Mouse (Mus musculus) ES-CJ7 (cell line): ENCODE results near the gene Dcaf17.

Experiments used
- DNase-seq: peaks from one replicate; pipeline ENCODE4 v3.0.0; 2011; ENCODE audit warnings: low read depth, low spot score

Dcaf17 gene

DNA sequence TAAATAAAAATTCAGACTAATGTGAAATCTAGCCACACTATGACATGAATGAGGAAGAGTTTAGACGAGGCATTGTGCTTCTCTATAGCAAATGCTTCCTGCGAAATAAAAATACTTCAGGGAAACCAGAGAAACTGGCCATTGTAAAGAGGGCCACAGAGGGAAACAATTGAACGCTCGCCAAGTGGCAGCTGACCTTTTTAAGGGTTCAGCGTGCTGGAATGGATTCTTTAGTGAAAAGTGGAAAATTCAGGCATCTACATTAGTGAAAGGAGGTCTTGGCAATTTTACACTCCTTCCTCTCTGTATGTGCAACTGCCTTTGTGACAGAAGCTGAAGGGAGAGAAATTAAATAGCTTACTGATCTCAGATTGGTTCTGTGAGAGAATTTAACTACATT is 66.3 kb downstream of the Dcaf17 start:
- DNase-seq = no peak

DNA sequence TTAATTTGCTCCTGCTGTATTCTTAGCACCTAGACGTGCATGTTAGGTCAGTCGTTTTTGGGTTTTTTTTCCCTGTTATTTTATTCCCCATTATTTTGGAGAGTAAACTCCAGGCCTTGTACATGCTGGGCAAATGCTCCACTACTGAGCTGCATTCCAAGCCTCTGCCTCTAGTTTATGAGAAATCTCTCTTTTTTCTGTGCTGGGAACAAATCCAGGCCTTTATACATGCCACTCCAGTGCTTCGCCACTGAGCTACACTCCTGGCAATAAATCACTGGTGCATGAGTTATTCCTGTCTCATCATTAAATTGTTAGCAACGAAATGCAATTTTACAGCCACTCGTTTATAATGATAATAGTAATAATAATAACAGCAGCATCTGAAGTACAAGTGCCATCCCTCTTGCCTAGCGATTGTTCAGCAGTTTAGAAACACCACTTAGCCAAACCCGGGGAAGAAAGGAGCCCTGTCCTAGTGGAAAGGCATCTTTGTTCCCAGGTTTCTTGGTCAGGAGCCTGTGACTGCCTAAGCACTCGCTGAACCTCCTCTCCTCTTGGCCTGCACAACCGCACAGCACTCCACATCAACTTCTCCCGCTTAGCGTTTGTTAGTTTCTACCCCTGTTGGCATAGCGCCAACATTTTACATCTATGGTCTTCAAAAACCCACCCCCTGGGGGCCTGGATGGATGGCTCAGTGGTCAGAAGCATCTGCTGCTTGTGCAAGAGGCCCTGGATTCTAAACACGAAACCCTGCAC is 67.3 kb downstream of the Dcaf17 start:
- DNase-seq = no peak

DNA sequence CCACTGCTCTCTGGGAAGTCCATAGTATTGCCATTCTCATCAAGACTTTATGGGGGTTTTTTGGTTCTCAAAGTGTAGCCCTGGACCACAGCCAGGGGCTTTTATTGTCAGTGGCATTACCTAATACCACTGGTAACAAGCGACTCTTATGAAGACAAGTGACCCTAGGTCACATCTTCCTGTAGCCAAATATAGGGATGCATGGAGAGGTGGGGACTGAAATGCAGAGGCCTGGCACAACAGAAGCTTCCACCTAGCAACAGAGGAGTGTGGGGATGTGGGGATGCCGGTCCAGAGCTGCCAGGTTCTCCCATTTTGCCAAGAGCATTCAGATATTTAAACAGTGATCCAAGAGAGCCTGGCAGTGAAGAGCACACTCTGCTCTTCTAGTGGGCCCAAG is 68.5 kb downstream of the Dcaf17 start:
- DNase-seq = no peak

DNA sequence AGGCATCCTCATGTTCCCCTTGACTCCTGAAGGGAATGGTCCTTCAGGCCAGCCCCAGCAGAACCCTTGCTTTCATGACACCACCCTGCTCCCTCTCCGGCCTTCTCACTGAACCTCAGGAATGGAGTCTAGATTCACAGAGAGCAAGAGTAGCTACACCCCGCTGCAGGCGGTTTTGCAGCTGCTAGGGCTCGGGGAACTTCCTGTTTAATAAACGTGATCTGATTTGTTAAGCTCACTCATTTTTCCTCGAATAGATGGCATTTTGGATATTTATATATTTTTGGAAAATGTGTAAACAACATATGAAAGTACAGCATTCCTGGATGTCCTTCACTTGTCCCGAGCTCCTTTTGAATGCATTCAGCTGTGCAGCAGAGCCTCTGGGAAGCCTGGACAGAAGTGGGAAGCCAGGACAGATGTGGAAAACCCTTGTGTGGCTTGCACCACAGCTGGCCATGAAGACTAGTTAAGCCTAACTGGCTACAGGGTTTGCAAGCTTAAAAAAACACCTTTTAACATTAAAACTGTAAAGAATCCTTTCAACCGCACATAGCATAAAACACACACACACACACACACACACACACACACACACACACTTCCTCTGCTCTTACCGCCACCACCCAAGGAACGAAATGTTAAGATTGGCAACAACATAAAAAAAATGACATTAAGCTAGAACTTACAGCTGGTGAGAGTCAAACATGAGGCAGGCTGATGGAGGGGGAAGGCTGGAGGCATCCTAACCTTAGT is 72.8 kb downstream of the Dcaf17 start:
- DNase-seq = no peak

DNA sequence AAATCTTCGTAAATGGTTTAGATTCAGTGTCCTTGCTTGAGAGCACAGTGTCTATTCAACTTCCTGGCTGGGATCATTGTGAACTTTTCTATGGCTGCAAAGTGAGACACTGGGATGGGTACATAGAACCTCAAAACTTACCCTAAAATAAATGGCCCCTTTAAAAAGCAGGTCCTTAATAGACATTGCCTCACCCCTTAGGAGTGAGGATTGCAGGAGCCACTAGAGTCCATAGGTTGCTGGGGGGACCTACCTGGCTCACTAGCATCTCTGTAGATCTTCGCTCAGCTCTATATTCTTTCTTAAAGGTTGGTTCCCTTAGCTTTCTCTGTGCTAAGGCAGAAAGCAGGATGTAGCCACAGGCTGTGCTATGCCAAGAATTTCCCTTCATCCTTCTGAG is 75.2 kb downstream of the Dcaf17 start:
- DNase-seq = no peak

DNA sequence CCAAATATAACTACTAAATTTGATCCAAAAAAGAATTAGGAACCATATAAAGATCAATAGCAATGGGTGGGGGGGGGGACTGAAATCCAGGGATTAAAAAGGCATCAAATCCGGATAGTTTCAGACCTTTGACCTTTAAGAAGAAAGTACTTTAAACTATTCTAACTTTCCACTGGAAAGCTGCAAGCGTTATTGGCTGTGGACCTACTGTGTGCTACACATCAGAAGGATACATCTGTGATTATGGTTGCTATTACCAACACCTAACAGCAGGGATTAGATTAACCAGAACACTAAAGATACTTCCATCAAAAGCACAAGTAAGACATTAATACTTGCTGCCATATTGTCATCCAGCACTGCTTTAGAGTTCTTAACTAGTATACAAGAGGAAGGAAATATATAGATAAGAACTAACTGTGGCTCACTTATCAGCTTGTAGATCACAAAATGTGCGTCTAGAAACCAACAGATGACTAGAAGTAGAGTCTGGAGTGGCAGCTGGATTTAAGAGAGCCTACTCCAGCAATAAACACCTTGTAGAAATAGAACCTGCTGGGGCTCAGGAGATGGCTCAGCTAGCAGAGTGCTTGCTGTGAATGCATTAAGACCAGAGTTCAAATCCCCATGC is 76.9 kb downstream of the Dcaf17 start:
- no peak for DNase-seq

DNA sequence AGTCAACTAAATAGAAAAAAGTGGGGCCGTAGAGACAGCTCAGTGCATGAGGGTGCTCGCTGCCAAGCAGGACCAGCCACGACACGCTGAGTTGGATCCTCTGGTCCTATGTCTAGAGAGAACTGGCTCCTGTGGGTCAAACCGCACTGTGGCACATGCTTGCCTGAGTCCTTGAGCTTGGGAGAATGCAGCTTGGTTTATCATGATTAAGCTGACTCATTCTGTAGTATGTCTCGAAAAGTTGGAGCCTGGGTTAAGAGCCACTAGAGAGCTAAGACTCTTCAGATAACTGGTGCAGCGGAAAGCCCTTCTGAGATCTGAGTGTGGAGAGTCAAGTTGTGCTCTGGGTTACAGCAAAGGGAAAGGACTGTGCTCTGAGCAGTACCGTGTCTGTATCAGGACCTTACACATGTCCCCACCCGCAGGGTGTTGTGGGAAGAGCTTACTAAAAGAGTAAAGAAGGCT is 78.9 kb downstream of the Dcaf17 start:
- no peak for DNase-seq

DNA sequence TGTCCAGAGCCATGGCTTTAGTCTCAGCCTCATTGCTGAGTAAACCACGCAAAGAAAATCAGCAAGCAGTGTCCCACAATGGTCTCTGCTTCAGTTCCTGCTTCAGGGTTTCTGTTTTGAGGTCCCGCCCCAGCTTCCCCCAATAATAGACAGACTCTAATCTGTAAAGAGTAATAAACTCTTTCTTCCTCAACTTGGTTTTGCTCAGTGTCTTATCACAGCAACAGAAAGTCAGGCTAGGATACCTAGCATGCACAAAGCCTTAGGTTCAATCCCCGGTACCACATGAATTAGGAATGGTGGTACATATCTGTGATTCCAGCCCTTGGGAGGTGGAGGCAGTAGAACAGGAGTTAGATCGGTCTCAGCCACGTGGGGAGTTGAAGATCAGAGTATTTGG is 79.7 kb downstream of the Dcaf17 start:
- no peak for DNase-seq

DNA sequence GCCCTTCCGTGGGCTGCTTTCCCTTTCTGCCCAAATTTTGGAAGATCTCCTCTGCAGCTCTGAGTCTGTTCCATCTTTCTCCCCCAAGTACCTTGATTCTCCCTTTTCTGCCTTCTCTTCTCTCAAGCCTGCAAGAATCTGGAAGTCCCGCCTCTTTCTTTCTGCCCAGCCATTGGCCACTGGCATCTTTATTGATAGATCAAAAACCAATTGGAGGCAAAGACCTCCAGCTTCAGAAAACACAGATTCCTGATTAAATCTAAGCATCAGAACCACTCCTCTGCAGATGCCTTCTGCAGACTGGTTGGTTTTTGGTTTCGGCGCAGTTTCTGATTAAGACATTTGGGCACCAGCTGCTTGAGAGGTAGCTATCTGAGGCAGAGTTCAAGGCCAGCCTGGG is 85.5 kb downstream of the Dcaf17 start:
- DNase-seq = peak; percentile 41

DNA sequence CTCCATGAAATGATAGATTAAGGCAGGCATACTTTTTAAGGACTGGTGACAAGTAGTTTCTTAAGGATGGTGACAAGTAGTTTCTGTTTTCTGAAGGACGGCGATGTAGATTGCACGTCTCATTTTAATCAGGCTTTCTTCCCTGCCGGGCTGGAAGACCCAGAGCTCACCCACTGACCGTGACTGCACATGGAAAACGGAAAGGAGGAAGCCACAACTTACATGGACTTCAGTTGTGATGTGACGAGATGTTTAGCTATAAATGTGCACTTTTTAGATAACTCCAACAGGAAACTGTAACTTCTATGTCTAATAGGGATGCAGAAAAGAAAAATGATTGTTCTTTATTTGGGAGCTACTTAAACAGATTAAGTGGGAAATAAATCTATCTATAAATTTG is 87.3 kb downstream of the Dcaf17 start:
- no peak for DNase-seq

DNA sequence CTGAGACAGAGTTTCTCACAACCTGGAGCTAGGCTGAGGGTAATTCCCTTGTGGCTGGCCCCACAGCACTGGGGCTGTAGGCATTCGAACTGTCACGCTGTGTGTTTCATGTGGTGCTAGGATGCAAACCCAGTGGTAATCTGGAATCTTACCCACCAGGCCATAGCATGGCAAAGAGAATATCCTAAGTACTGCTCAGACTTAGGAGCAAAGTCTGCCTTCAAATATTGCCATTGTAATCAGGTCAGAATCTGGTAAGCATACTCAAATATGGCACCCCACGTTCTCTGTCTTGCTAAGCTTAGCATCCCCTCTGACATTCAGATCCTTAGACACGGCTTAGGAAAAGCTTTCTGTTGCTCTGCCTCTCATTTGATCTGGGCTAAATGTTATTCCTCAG is 90.7 kb downstream of the Dcaf17 start:
- no peak for DNase-seq

DNA sequence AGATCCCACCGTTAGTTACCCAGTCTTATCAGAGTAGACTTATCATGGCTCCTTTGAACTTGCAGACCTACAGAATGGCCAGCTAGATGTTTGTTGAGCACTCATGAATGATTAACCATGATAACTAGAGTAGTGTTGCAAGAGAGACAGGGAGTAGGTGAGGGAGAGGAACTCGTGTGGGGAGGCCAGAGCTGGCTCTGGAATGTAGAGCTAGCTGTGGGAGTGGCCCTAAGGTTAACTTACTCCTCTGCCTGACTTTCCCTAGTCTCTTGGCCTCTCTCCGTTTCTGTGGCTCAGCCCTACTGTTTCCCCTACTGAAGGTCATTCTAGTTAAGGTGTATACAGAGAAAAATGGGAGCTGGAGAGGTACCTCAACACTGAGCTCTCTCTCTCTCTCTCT is 91.1 kb downstream of the Dcaf17 start:
- DNase-seq = no peak

DNA sequence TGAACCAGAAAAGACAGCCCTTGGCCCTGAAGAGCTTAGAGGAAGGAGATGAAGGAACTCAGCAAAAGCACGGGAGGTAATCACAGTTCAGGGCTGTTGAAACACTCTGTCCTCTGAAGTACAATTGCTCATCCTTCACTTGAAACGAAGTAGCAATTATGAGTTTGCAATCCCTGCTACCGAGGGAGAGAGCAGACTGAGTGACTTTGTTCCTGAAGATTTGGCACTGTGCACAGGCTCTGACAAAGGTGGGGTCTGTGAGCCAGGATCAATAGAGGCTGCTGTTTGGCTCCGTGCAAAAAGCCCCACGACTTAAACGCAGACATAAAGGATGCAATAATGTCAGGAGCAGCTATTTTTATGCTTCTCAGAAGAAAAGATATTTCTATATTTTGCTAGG is 92.7 kb downstream of the Dcaf17 start:
- no peak for DNase-seq
